ENCODE assay signal across 8 mouse cellular contexts in the genomic region with DNA sequence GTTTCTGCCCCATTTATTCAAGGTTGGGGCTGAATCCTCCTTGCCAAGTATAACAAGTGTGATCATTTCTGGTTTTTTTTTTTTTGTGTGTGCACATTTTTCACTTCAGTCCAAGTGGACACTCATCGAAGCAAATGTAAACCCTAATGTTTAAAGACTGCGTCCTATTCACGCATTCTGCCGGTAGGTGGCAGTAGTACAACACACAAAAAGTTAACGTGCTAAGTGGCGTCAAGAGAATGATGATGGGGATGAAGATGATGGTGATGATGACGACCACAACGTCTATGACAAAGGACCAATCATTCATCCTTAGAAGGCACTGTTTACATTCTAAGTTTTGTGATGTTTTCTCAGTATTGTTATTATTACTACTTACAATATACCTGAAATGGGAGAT.
DNase-seq lines count a peak whose midpoint lies in the region; ATAC-seq and TF ChIP-seq lines count a peak whose summit lies in the region.

No protein-coding gene starts in this region.

- no peak overlapping the region for H3K4me2 ChIP-seq in kidney, embryonic 14.5 days (replicated peaks; ENCODE audit: low read depth, low read length)
- H3K4me2 ChIP-seq in lung, embryonic 14.5 days = no peak overlapping the region

- 7% methylated on average over 8 of the region's 8 CpGs for WGBS in kidney, embryonic 14.5 days
- 7% methylated on average over 8 of the region's 8 CpGs for WGBS in lung, embryonic 14.5 days

- peak; percentile 85 for TF ChIP-seq CTCF in lung, embryonic 14.5 days (IDR thresholded peaks at IDR 0.05; ENCODE audit: low read depth)

- DNase-seq in kidney, adult 18-20 months = peak; percentile 29
- peak; percentile 46 for DNase-seq in R1 (ENCODE audit: low read depth, low spot score)
- peak; percentile 88 for DNase-seq in embryo, embryonic 10 days (ENCODE audit: low spot score)
- peak; percentile 64 for DNase-seq in kidney, postnatal 10 days
- peak; percentile 85 for DNase-seq in lung, embryonic 14.5 days
- DNase-seq in telencephalon, adult 2 months (ENCODE audit: low read depth, low spot score) = peak; percentile 50
- no peak for DNase-seq in spleen, postnatal 4 days (ENCODE audit: low spot score in 2 of 2)

- no peaks in the 10 kb centered on the region for H3K27me3 ChIP-seq in kidney, embryonic 14.5 days (ENCODE audit: control insufficient read depth, insufficient read depth, low read length)
- H3K27me3 ChIP-seq in lung, embryonic 14.5 days (ENCODE audit: insufficient read depth, low read length) = no peaks in the 10 kb centered on the region

- no peaks in the 10 kb centered on the region for H3K9me3 ChIP-seq in kidney, embryonic 14.5 days (ENCODE audit: control insufficient read depth, low read length)
- H3K9me3 ChIP-seq in lung, embryonic 14.5 days (ENCODE audit: low read depth, low read length) = no peaks in the 10 kb centered on the region

- no peaks in the 10 kb centered on the region for H3K4me1 ChIP-seq in kidney, embryonic 14.5 days (ENCODE audit: control insufficient read depth, insufficient read depth, low read length)
- H3K4me1 ChIP-seq in lung, embryonic 14.5 days (ENCODE audit: insufficient read depth) = no peaks in the 10 kb centered on the region

- no peak overlapping the region for H3K27ac ChIP-seq in kidney, embryonic 14.5 days (ENCODE audit: low read depth, low read length)
- no peak overlapping the region for H3K27ac ChIP-seq in lung, embryonic 14.5 days (ENCODE audit: low read depth)

- no peak for ATAC-seq in kidney, embryonic 14.5 days (ENCODE audit: low FRiP score, low TSS enrichment)
- no peak for ATAC-seq in lung, embryonic 14.5 days (ENCODE audit: insufficient read depth)

- H3K9ac ChIP-seq in kidney, embryonic 14.5 days (ENCODE audit: low read depth, low read length) = no peak overlapping the region
- no peak overlapping the region for H3K9ac ChIP-seq in lung, embryonic 14.5 days

- H3K36me3 ChIP-seq in kidney, embryonic 14.5 days (ENCODE audit: control insufficient read depth, insufficient read depth, low read length) = no peaks in the 10 kb centered on the region
- H3K36me3 ChIP-seq in lung, embryonic 14.5 days (ENCODE audit: insufficient read depth) = no peaks in the 10 kb centered on the region

- H3K4me3 ChIP-seq in kidney, embryonic 14.5 days (ENCODE audit: low read length) = no peak overlapping the region
- H3K4me3 ChIP-seq in lung, embryonic 14.5 days (ENCODE audit: low read depth, low read length) = no peak overlapping the region

Comparison
In these comparisons a context has a peak if more than half of its experiments do, and no peak if none do; other contexts are left out.
1. DNase-seq: peak in kidney, adult 18-20 months (single experiment), R1 (single experiment), embryo, embryonic 10 days (single experiment), kidney, postnatal 10 days (single experiment), lung, embryonic 14.5 days (single experiment) and telencephalon, adult 2 months (single experiment); none in spleen, postnatal 4 days (0 of 2).